Mouse (Mus musculus) frontal cortex, postnatal 25 days (tissue): ENCODE data around the gene Mnt.
"Not testable (repeated sequence)": the region's sequence is repeated elsewhere in the genome, so short reads cannot be mapped to it uniquely, and the experiment has no call there.

Source experiments
- DNase-seq, 2 experiments: peaks; one replicate each; pipeline ENCODE4 v3.0.0; 2022; ENCODE audit warnings: low spot score in 2 of 2

The Mnt gene

DNA sequence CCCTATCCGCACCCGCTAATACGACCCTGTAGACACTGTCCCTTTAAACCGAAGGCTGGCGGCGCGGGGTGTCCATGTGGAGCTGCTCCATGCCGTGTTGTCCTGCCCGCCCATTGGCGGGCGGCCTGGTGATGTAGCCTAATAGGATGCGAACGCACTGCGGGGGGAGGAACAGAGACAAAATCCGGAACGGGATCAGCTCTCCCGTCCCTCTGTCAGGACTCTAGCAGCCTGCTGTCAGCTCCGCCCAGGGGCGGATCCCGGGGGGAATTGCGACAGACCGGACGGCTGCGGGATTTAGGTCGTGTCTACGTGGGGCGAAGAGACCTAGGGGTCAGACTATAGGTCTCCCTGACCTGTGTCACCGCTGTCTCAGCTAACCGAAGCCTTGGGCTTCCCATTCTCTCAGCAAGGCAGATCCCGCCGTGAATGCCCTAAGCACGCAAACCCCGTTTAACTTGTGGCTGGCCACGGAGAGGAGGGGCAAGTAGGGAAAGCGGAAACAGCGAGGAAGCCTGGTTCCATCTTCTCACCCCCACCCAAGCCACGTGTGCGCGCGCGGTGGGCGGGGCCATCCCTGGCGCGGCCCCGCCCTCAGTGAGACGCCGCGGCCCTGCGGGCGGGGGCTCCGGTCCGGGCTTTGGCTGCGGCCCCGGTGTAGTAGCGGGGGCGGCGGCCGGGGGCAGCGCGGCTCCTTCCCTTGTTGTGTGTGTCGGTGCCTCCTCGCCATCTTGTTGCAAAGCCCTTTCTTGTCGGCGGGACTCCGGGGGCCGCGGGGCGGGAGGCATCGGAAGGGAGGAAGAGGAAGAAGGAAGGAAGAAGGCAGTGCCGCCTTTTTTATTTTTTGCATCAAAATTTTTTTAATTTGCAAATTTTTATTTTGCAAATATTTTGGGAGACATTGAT is at the start of gene Mnt:
TSS of gene Mnt (plus strand) at position 665 of the 906 bp plus-strand sequence.
- peak; percentile 97 to 98 for DNase-seq

DNA sequence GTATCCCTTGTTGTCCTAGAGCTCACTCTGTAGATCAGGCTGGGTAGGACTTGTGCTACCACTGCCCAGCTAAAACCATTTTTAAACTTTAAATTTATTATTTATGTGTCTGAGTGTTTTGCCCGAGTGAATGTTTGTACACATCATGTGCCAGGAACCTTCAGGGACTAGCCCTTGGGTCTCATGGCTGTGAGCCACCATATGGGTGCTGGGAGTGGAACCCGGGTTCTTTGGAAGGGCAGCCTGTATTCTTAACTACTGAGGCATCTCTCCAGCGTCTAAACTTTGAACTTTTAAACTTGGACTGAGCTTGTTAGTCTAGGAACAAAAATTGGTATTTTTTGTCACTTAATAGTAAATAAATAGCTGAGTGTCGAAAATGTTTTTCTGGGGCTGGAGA is 37.8 kb upstream of the Mnt start:
- DNase-seq: no peak

DNA sequence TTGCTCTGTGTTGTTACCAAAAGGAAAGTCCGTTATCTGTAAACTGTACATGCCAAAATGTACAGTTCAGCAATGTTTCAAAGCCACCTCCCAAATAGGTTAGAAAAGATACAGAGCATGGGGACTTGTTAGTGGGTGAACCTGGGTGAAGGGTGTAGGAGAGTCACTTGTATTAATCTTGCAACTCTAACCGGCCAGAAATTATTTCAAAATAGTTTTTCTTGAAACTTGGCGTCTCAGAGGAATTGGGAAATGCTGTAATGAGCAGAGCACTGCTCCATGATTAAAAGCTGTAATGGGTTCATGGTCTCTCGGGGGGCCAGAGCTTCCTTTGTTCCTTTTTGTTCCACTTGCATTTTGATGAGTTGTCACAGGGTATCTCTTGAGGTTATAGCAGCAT is 30.1 kb upstream of the Mnt start:
- no peak for DNase-seq

DNA sequence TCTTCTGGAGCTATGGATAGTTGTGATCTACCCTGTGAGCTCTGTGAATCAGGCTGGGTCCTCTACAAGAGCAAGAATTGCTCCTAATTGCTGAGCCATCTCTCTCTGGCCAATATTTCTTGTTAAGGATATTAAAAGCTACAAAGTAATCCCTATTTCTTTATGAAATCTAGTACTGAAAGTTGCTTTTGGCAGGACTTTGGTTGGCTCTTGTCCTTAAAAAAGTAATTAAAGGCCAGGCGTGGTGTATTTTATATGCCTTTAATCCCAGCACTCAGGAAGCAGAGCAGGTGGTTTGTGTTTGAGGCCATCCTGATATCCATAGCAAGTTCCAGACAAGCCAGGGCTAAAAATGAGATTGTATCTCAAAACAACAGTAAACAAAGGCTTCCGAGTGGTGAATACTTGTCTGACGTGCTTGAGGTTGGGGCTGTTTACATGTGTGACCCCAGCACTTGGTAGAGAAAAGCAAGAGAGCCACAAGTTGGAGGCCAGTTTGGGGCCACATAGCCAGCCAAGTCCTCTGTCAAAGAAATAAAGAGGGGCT is 26.6 kb upstream of the Mnt start:
- DNase-seq: no peak

DNA sequence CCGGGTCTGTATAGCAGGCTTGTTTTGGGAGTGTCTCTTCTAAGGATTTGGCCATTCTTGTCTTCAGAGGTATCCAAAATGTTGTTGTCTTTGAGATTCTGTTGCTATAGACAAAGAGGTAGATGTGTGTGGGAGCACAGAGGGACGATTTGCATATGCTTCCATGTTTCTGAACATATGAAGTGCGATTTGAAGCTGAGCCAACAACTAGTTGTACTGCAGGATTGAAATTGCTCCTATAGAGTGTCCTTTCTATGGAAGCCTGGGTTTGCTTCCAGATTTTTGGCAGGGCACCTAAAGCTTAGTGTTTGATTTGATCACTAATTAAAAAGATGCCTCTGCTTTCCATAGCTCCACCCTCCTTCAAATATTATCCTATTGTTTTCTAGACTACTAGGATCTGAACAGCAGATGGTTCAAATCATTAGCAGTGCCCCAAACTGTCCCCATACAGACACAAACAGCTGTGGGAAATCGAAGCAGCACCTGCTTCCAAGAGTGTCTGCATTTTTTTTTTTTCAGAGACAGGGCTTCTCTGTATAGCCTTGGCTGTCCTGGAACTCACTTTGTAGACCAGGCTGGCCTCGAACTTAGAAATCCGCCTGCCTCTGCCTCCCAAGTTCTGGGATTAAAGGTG is 23.4 kb upstream of the Mnt start:
- DNase-seq: no peak

DNA sequence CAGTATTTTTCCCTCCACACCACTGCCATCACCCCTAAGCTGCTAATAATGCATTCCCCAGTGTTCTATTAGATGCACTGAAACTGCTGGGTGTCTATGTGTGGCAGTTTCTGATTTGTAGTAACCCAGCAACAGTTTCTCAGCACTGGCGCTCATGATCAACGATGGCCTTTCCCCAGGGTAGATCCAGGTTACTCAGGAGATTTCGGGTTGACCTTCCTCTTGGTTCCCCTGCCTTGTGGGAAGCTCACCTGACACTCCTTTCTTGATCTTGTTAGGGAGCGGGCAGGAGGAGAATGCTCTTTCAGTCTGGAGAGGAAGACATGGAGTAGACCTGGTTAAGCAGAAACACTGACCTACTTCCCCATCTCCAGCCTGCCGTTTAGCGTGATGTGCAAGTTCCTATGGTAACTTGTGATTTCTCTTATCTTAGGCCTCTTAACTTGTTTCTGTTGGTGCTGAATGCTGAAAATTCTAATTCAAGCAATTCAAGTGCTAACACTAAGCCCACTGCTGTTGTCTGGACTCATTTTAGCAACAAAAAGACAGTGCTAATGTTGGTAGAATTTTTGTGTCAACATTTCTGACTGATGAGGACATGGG is 22.4 kb upstream of the Mnt start:
- no peak for DNase-seq

- DNase-seq: no peak
These were observed 20.6 kb upstream of the Mnt start for GRCm38 (mm10) chr11:74810134-74810533.

- not testable (repeated sequence) for DNase-seq
These were observed 19.7 kb upstream of the Mnt start for GRCm38 (mm10) chr11:74811027-74811426.

- DNase-seq: no peak
These were observed 19.2 kb upstream of the Mnt start for GRCm38 (mm10) chr11:74811538-74811937.

DNA sequence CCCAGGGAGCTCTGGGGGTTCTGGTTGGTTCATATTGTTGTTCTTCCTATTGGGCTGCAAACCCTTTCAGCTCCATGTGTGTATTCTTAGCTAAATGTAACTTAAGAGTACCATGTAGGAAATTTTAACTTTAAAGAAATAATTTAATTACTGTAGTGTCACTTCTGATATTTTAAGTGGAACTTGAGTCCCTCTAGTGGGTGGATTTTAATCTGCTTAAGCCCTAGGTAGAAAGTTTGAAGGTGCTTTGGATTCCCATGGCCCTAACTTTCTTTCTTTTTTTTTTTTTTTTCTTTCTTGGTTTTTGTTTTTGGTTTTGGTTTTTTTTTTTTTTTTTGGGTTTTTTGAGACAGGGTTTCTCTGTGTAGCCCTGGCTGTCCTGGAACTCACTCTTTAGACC is 14.9 kb upstream of the Mnt start:
- no peak for DNase-seq

DNA sequence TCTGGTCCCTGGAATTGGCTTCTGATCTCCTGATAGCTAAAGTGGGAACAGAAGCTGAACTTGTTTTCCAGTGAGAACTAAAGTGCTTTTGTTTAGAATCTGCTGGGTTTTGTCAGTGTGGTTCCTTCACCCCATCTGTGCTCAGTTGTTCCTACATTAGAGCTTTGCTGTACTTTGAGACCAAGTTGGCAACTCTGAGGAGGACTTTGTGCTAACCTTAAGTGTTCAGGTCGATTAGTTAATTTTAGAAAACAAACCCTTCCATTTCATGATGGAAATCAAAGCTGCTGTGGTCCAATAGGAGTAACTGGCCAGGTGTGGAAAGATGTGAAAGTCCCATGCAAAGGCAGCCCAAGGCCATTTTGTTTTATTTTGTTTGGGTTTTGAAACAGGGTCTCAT is 9.8 kb upstream of the Mnt start:
- no peak for DNase-seq

DNA sequence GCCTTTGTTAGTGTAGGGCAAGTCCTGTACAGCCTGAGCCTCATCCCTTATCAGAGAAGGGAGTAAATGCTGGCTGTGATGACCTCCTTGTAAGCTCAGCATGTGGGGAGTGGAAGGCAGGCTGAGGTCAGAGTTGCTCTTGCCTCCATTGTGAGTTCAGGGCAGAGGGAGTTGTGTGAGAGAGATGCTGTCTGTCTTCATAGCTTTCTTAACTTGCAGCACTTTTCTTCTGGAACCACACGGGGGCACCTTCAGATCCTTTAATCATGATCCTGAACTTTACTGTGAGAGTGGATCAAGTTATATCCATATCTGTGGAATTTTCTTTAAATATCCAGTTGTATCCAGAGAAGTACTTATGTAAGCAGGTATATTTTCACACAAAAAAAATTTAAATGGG is 9.3 kb upstream of the Mnt start:
- DNase-seq: no peak

GRCm38 (mm10) chr11:74822746-74823440 is 7.8 kb upstream of the Mnt start:
- no peak for DNase-seq

GRCm38 (mm10) chr11:74826151-74826550 is 4.6 kb upstream of the Mnt start:
- no peak for DNase-seq

GRCm38 (mm10) chr11:74826702-74827101 is 4.0 kb upstream of the Mnt start:
- no peak for DNase-seq

- DNase-seq: no peak
These were observed 2.8 kb upstream of the Mnt start for GRCm38 (mm10) chr11:74827791-74828403.

DNA sequence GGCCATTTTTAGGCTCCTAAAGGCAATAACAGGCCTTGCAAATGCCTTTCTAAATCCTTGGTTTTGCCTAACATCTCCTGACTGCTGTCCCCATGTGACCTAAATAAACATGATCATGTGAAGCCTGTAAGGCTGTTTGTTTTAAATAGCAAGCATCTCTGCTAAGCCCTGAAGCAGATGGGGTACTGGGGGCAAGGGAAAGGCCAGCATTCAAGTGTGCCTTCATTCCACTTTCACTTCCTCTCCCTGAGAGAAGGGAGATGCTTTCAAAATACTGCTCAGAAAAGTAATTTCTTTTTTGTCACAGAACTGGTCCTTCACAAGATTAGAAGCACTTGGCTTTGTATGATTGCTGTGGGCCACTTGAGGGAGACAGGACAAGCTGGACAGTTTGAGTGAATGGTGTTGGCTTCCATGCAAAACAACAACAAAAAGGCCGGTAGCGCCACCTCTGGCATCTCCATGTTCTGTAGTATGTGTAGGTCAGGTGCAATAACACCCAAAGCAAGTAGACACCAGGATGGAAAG is 2.3 kb upstream of the Mnt start:
- no peak for DNase-seq

DNA sequence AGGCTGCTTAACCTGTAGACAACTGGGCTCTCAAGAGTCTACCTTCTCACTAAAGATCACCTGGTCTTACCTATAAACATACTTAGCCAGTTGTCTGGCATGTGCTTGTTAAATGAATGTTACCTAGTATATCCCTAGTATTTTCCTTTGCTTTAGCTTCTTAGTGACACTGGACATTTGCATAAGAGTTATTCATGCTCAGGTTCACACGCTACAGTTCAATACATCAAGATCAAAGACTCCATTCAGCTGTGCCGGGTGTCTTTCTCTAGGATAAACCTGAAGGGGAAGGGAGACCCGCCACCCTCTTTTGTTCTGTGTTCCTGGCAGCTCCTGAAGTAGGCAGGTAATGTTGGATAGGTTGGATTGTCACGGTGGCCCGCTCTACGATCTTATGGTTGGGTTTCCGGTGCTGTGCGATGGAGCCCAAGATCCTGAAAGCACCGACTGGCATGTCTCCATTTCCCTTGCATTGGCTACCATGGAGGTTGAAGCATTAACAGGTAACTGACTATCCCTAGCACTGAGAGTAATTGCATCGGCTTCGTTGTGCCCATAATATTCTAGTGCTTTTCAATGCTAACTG is 1.7 kb upstream of the Mnt start:
- DNase-seq: no peak

DNA sequence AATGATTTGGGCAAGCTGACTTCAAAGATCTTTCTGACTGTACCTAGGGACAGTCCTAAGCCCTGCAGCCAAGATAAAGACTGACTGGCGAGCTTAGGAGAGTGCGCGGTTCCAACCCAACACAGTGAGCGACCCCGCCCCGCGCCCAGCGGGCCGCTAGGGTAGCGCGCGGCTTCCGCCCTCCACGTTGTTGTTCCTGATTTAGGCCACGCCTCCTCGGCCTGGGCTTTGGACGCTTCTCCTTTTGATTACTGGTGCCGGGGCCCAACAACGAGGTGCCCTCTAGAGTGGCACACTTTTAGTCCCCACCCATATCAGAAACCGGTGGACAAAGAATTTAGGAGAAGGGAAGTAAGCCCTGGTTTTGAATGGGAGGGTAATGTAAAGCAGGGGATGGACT is 908 bp upstream of the Mnt start:
- DNase-seq: peak; percentile 52 to 55

DNA sequence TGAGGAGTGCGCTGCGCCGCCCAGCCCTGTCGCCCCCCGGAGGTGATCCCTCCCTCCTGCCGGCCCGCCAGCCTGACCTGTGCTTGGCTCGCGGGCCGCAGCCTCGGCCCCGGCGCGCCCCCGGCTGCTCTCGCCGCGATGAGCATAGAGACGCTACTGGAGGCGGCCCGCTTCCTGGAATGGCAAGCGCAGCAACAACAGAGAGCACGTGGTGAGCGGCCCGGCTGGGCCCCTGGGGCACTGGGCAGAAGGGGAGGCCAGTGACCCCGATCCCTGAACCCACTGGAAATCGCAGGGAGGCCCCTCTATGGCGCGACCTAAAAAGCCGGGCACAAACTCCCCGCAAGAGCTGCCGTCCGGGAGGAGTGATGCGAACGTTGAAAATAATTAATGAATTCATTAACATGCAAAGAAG is 478 bp downstream of the Mnt start:
- peak in 1 of 2 experiments; percentile 44 for DNase-seq
